Mouse (Mus musculus): ENCODE measurements around the gene Elk3. TPM values are rescaled to one million over a fixed set of nuclear protein-coding genes. Genes with fewer than 3 reads are reported as not detected.

The Elk3 gene
- total RNA-seq, 2 experiments from 2014 or later, result 11.7 to 14.2 TPM

GRCm38 (mm10) chr10:93285489-93285888 is 25.4 kb downstream of the Elk3 start:
- TF ChIP-seq CTCF (IDR thresholded peaks at IDR 0.05), result no peak
- Histone ChIP-seq H3K27ac (peak overlapping the region; percentile 77), H3K4me3 (peak overlapping the region; percentile 9; the same call in 1 of the 2 replicates)
- DNase-seq, result no peak
- intact Hi-C loops (cut with DNase I), result loop anchor here (10.0 kb wide), 1 partner anchor 211 kb away; no protein-coding TSS in a partner anchor

GRCm38 (mm10) chr10:93283258-93283657 is 27.7 kb downstream of the Elk3 start:
- intact Hi-C loops (cut with DNase I), result loop anchor here (10.0 kb wide), 1 partner anchor 208 kb away; no protein-coding TSS in a partner anchor
- H3K27ac ChIP-seq, result peak overlapping the region; percentile 77
- peak; percentile 64 for TF ChIP-seq CTCF (IDR thresholded peaks at IDR 0.05)

GRCm38 (mm10) chr10:93282526-93282964 is 28.4 kb downstream of the Elk3 start:
- TF ChIP-seq CTCF (IDR thresholded peaks at IDR 0.05), result no peak
- no peak overlapping the region for H3K4me3 ChIP-seq
- peak overlapping the region; percentile 77 for H3K27ac ChIP-seq
- peak; percentile 57 for DNase-seq
- intact Hi-C loops (cut with DNase I), result loop anchor here (10.0 kb wide), 1 partner anchor 208 kb away; no protein-coding TSS in a partner anchor

More at GRCm38 (mm10) chr10:93283258-93283657, 27.7 kb downstream of the Elk3 start:
- DNase-seq, result no peak
- no peak overlapping the region; the same call in 1 of the 2 replicates for H3K4me3 ChIP-seq

GRCm38 (mm10) chr10:93281092-93281491 is 29.8 kb downstream of the Elk3 start:
- H3K27ac ChIP-seq, result peak overlapping the region; percentile 77; the same call in 1 of the 2 replicates
- no peak for TF ChIP-seq CTCF (IDR thresholded peaks at IDR 0.05)
- intact Hi-C loops (cut with DNase I), result loop anchor here (10.0 kb wide), 1 partner anchor 206 kb away; no protein-coding TSS in a partner anchor
- no peak overlapping the region for H3K4me3 ChIP-seq
- DNase-seq, result no peak

GRCm38 (mm10) chr10:93280586-93280985 is 30.3 kb downstream of the Elk3 start:
- no peak overlapping the region for H3K4me3 ChIP-seq
- no peak for TF ChIP-seq CTCF (IDR thresholded peaks at IDR 0.05)
- intact Hi-C loops (cut with DNase I), result loop anchor here (10.0 kb wide), 1 partner anchor 206 kb away; no protein-coding TSS in a partner anchor
- H3K27ac ChIP-seq, result peak overlapping the region; percentile 40
- DNase-seq, result no peak

GRCm38 (mm10) chr10:93279062-93279461 is 31.9 kb downstream of the Elk3 start:
- intact Hi-C loops (cut with DNase I), result no loop called here
- H3K27ac ChIP-seq, result no peak overlapping the region; the same call in 1 of the 2 replicates

GRCm38 (mm10) chr10:93278361-93278760 is 32.6 kb downstream of the Elk3 start:
- H3K4me3 ChIP-seq, result no peak overlapping the region
- intact Hi-C loops (cut with DNase I), result no loop called here
- peak overlapping the region; percentile 20; the same call in 1 of the 2 replicates for H3K27ac ChIP-seq
- TF ChIP-seq CTCF (IDR thresholded peaks at IDR 0.05), result no peak
- no peak for DNase-seq

More at GRCm38 (mm10) chr10:93279062-93279461, 31.9 kb downstream of the Elk3 start:
- TF ChIP-seq CTCF (IDR thresholded peaks at IDR 0.05), result no peak
- H3K4me3 ChIP-seq, result no peak overlapping the region
- no peak for DNase-seq

GRCm38 (mm10) chr10:93276857-93277256 is 34.1 kb downstream of the Elk3 start:
- intact Hi-C loops (cut with DNase I), result no loop called here
- peak overlapping the region; percentile 69 for H3K4me3 ChIP-seq
- peak overlapping the region; percentile 74 for H3K27ac ChIP-seq
- peak; percentile 30 for DNase-seq
- no peak for TF ChIP-seq CTCF (IDR thresholded peaks at IDR 0.05)

GRCm38 (mm10) chr10:93276349-93276763 is 34.6 kb downstream of the Elk3 start:
- H3K27ac ChIP-seq, result peak overlapping the region; percentile 74
- peak; percentile 78 for DNase-seq
- intact Hi-C loops (cut with DNase I), result no loop called here

GRCm38 (mm10) chr10:93275212-93276136 is 35.5 kb downstream of the Elk3 start:
- no peak; the same call in 1 of the 2 replicates for TF ChIP-seq CTCF (IDR thresholded peaks at IDR 0.05)
- intact Hi-C loops (cut with DNase I), result no loop called here
- peak overlapping the region; percentile 74 for H3K27ac ChIP-seq
- H3K4me3 ChIP-seq, result peak overlapping the region; percentile 69
- DNase-seq, result peak; percentile 41

More at GRCm38 (mm10) chr10:93276349-93276763, 34.6 kb downstream of the Elk3 start:
- peak overlapping the region; percentile 69 for H3K4me3 ChIP-seq
- TF ChIP-seq CTCF (IDR thresholded peaks at IDR 0.05), result no peak

- TF ChIP-seq CTCF (IDR thresholded peaks at IDR 0.05), result no peak
- intact Hi-C loops (cut with DNase I), result loop anchor here (5.0 kb wide), 1 partner anchor 112 kb away; the partner anchor contains the start of gene Cdk17
- Histone ChIP-seq H3K4me3 (no peak overlapping the region), H3K27ac (peak overlapping the region; percentile 74)
- DNase-seq, result no peak
Observed at GRCm38 (mm10) chr10:93274277-93274696, 36.6 kb downstream of the Elk3 start.

All from gastrocnemius, adult 2 months (tissue).